Mouse (Mus musculus) limb, embryonic 14.5 days (tissue): ENCODE results near the gene Nfyc. TPM values are rescaled to one million over a fixed set of nuclear protein-coding genes. Genes with fewer than 3 reads are reported as not detected.
A peak's percentile ranks its signal among the peaks of the same experiment; 100 is the strongest.

Experiments
- ATAC-seq: fragments of 200-750 bp; cut with Nextera tagmentation; 2 replicates; pipeline ENCODE4 v1.8.0; 2017; ENCODE audit warnings: low read depth, moderate number of reproducible peaks, moderate TSS enrichment; ENCODE audit not compliant: low FRiP score
- DNase-seq: peaks from one replicate; pipeline ENCODE4 v3.0.0-alpha.2; 2015; ENCODE audit warnings: low spot score
- H3K27ac ChIP-seq: fragments of 300-500 bp; sonication (generic); replicated peaks from 2 replicates; pipeline ENCODE4 v1.5.1; 2014; ENCODE audit warnings: low read depth, mild to moderate bottlenecking, low read length, moderate library complexity, mixed read lengths
- H3K27me3 ChIP-seq: fragments of 300-500 bp; sonication (generic); 2 replicates; pipeline ENCODE4 v1.6.1; 2014; ENCODE audit warnings: low read length, mixed read lengths; ENCODE audit not compliant: control insufficient read depth, insufficient read depth
- H3K36me3 ChIP-seq: fragments of 300-500 bp; sonication (generic); 2 replicates; pipeline ENCODE4 v1.6.1; 2014; ENCODE audit warnings: mild to moderate bottlenecking, low read length, moderate library complexity, mixed read lengths; ENCODE audit not compliant: control insufficient read depth, insufficient read depth
- H3K4me1 ChIP-seq: fragments of 300-500 bp; sonication (generic); 2 replicates; pipeline ENCODE4 v1.6.1; 2014; ENCODE audit warnings: antibody characterized with exemption, low read length, mixed read lengths; ENCODE audit not compliant: control insufficient read depth, insufficient read depth
- H3K4me2 ChIP-seq: fragments of 300-500 bp; sonication (generic); replicated peaks from 2 replicates; pipeline ENCODE4 v1.6.1; 2014; ENCODE audit warnings: low read depth, mild to moderate bottlenecking, low read length, moderate library complexity; ENCODE audit not compliant: severe bottlenecking
- H3K4me3 ChIP-seq: fragments of 300-500 bp; sonication (generic); replicated peaks from 2 replicates; pipeline ENCODE4 v1.5.1; 2014; ENCODE audit warnings: low read length
- H3K9ac ChIP-seq: fragments of 300-500 bp; sonication (generic); 2 replicates; pipeline ENCODE4 v1.6.1; 2014; ENCODE audit warnings: mild to moderate bottlenecking, low read depth, low read length, moderate library complexity; ENCODE audit not compliant: severe bottlenecking
- H3K9me3 ChIP-seq: fragments of 300-500 bp; sonication (generic); 2 replicates; pipeline ENCODE4 v1.6.1; 2016; ENCODE audit warnings: low read length; ENCODE audit not compliant: control insufficient read depth
- POLR2A ChIP-seq: fragments of 200-500 bp; IDR thresholded peaks from 2 replicates; pipeline ENCODE4 v1.8.0; 2012; ENCODE audit warnings: inconsistent platforms, mild to moderate bottlenecking, moderate library complexity, borderline replicate concordance; ENCODE audit not compliant: insufficient read depth, insufficient read length; ENCODE audit errors: extremely low read depth
- WGBS: fragments of 180-500 bp; shearing (Covaris S2); extraction: QIAGEN DNeasy Blood & Tissue Kit; methylation state at CpG from one replicate; pipeline ENCODE4 v1.1.7; 2014; 5-methylcytosine and 5-hydroxymethylcytosine counted together
- microRNA counts: library from miRNA; unstranded; fragments of <30 nt; microRNA quantifications from one replicate; lab custom pipeline; 2016
- microRNA-seq: library from miRNA; unstranded; fragments of <30 nt; microRNA quantifications from one replicate; pipeline ENCODE4, GENCODE M21; 2016
- polyA plus RNA-seq, 2 experiments: library from polyadenylated mRNA; depleted of rRNA in 1 of 2; stranded (reverse) in 1 of 2; unstranded in 1 of 2; fragments of >200 nt; fragmentation: Nextera tagmentation in 1 of 2; extraction: Ambion mirVana in 1 of 2; gene quantifications; 2 replicates each; pipeline versions ENCODE4 v1.2.1 to v1.2.3; 2012 to 2014

Nfyc gene
- polyA plus RNA-seq, 2 experiments, result 108 to 170 TPM

DNA sequence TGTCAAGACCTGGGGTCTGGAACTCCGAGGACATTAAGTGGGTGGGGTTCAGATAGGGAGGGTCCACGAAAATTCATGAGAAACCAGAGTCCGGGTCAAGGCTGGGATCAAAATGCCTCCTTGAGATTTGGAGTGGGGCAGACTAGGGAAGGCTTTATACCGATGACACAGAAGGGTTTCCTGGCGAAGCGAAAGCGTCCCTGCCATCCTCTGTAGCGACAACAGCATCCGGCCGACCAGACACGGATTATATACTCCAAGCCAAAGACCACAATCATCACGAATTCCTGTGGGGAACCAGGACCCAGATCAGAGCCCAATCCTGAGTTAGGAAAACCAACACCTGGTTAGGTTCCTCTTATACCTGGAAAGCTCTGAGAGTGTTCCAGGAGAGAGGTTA is 114.6 kb downstream of the Nfyc start:
- no peak for TF ChIP-seq POLR2A
- DNase-seq (no peak), ATAC-seq (no peak; the same call in 1 of the 2 replicates)
- 17% methylated on average over 12 of the region's 12 CpGs for WGBS
- Histone ChIP-seq H3K9me3 (no peaks in the 10 kb centered on the region), H3K4me2 (peak overlapping the region; percentile 67), H3K36me3 (no peaks in the 10 kb centered on the region), H3K4me1 (peaks cover 7% of the 10 kb centered on the region), H3K27ac (no peak overlapping the region), H3K4me3 (peak overlapping the region; percentile 39), H3K9ac (peak overlapping the region; percentile 50), H3K27me3 (no peaks in the 10 kb centered on the region)

DNA sequence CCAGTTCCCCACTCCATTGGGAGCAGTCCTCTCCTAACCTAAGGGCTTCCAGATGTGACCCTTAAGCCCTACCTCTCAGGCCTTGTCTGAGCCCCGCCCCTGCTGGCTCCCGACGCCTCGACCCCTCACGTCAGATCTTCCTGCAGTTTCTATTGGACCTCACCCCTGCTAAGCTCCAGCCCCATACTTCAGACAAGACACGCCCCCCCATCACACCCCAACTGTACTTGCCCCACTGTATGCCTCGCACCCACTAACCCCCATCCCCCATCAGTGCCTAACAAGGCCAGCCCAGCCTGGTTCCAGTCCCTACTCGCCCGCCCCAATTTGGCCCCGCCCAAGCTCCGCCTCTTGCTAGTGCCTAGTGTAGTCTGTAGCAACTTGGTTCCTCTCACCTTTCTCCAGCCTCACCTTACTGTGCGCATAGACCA is 115.2 kb downstream of the Nfyc start:
- Histone ChIP-seq H3K27me3 (no peaks in the 10 kb centered on the region), H3K27ac (no peak overlapping the region), H3K9ac (peak overlapping the region; percentile 50), H3K4me3 (peak overlapping the region; percentile 39), H3K36me3 (no peaks in the 10 kb centered on the region), H3K9me3 (no peaks in the 10 kb centered on the region), H3K4me1 (peaks cover 7% of the 10 kb centered on the region), H3K4me2 (peak overlapping the region; percentile 67)
- 0% methylated on average over 12 of the region's 12 CpGs for WGBS
- peak; percentile 87 for ATAC-seq
- DNase-seq, result peak; percentile 71
- no peak for TF ChIP-seq POLR2A

DNA sequence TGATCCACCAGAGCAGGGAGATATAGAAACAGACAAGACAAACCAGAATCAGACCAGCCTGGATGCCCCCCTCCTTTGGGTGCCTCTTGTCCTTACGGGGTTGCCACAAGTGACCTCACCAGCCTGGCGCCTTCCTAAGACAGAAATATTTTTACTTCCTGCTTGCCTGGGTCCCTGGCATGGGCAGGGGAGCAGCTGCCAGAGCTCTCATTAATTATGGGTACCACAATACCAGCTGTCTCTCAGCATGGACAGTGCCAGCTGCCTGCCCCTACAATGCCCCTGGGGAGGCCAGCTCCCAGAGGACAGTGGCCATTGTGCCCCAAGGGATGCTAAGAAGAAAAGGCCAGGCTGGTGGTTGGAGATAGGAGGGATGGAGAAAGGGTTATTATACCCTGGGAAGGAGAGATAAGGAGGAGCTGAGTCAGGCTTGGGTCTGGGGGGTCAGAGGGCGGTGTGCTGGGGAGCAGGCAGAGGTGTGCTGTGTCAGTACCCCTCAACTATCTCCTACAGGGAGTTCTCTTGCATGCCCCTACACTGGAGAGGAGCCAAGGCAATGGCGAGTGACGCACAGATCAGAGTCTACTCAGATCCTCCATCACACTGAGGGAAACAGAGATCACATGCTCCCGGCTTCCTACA is 117.4 kb downstream of the Nfyc start:
- WGBS, result 87% methylated on average over 6 of the region's 6 CpGs
- peaks cover 7% of the 10 kb centered on the region for H3K4me1 ChIP-seq
- no peaks in the 10 kb centered on the region for H3K36me3 ChIP-seq

DNA sequence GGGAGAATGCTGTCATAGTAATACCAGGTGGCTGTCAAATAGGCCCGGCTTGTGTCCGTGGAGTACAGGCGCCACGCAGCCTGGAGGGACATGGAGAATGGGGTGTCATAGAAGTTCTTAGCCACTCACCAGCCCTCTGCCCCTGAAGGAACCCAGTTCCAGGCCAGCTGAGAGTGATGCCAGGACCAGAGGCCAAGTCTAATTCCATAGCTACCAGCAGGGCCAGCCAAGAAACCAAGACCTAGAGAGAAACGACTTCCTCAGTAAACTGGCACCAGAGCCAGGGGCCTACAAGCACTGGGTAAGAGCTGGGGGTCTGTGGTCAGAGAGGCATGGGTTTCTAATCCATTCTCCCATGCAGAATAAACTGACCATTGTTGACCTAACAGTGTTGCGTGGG is 118.4 kb downstream of the Nfyc start:
- H3K4me2 ChIP-seq, result no peak overlapping the region
- no peaks in the 10 kb centered on the region for H3K9me3 ChIP-seq
- WGBS, result 85% methylated on average over 6 of the region's 6 CpGs
- ATAC-seq, result no peak
- no peak overlapping the region for H3K9ac ChIP-seq
- H3K4me3 ChIP-seq, result no peak overlapping the region
- H3K4me1 ChIP-seq, result peaks cover 7% of the 10 kb centered on the region
- no peak for DNase-seq
- no peaks in the 10 kb centered on the region for H3K27me3 ChIP-seq
- no peaks in the 10 kb centered on the region for H3K36me3 ChIP-seq
- TF ChIP-seq POLR2A, result no peak
- no peak overlapping the region for H3K27ac ChIP-seq

More for the DNA sequence above, 117.4 kb downstream of the Nfyc start:
- no peaks in the 10 kb centered on the region for H3K9me3 ChIP-seq
- H3K27me3 ChIP-seq, result no peaks in the 10 kb centered on the region
- H3K4me2 ChIP-seq, result no peak overlapping the region
- TF ChIP-seq POLR2A, result no peak
- ATAC-seq (no peak), DNase-seq (no peak)
- no peak overlapping the region for H3K27ac ChIP-seq
- no peak overlapping the region for H3K4me3 ChIP-seq
- H3K9ac ChIP-seq, result no peak overlapping the region

DNA sequence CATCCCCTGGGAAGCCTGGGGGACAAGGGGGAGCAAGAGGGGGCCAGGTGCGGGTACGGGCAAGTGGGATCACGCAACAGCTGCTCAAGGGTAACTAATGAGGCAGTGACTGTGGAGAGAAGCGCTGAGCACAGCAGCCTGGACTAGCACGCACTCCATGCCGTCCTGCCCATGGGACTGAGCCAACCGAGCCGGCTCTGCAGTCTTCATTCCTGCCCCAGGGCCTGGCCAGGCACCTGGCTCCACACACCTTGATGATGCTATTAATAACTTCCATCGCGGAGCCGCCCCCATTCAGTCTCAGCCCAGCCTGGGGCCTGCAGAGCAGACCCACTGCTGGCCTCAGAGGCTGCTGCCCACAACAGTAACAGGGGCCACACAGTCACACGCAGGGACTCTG is 119.1 kb downstream of the Nfyc start:
- Histone ChIP-seq H3K27ac (no peak overlapping the region), H3K27me3 (no peaks in the 10 kb centered on the region), H3K4me3 (no peak overlapping the region), H3K36me3 (no peaks in the 10 kb centered on the region), H3K4me1 (peaks cover 7% of the 10 kb centered on the region), H3K9me3 (no peaks in the 10 kb centered on the region), H3K4me2 (no peak overlapping the region), H3K9ac (no peak overlapping the region)
- DNase-seq (no peak), ATAC-seq (no peak)
- 46% methylated on average over 9 of the region's 12 CpGs for WGBS
- TF ChIP-seq POLR2A, result no peak

MicroRNA genes within 50 kb of the gene (microRNA counts, 519-probe panel; counts per million panel counts)
- 2,947 counts per million, percentile 54 among the panel's probes with 10 or more counts for microRNA mmu-miR-30e (lab: Ali Mortazavi, UCI)

Small RNA genes lying within 50 kb of the gene (microRNA-seq; reads per million reads assigned to microRNA genes)
- gene Gm23936 (not detected), gene Mir30c-1 (55.4 reads per million, percentile 38 among the genes with 10 or more reads in this experiment), gene Mir30e (not detected), gene Mir30f (not detected)

Other genes starting within 250 kb of the Nfyc start
- not detected in 2 replicates for gene Gm8439, start 242.8 kb downstream of the Nfyc start, polyA plus RNA-seq (2012; rRNA removed)
- gene Gm8439, start 242.8 kb downstream of the Nfyc start, polyA plus RNA-seq (2014; fragmentation: Nextera tagmentation; extraction: Ambion mirVana), result not detected in 2 replicates
- 2.7 and 3.4 TPM in 2 replicates for gene Cited4, start 165.0 kb downstream of the Nfyc start, polyA plus RNA-seq (2012; rRNA removed)
- gene Cited4, start 165.0 kb downstream of the Nfyc start, polyA plus RNA-seq (2014; fragmentation: Nextera tagmentation; extraction: Ambion mirVana), result 3.9 and 4.1 TPM in 2 replicates
- gene Kcnq4, start 83.0 kb downstream of the Nfyc start, polyA plus RNA-seq (2012; rRNA removed), result 8.5 and 9.9 TPM in 2 replicates
- gene Kcnq4, start 83.0 kb downstream of the Nfyc start, polyA plus RNA-seq (2014; fragmentation: Nextera tagmentation; extraction: Ambion mirVana), result 4.0 and 4.3 TPM in 2 replicates
- gene Rims3, start 23.2 kb upstream of the Nfyc start, polyA plus RNA-seq (2012; rRNA removed), result 0.75 and 0.77 TPM in 2 replicates
- 0.55 and 0.57 TPM in 2 replicates for gene Rims3, start 23.2 kb upstream of the Nfyc start, polyA plus RNA-seq (2014; fragmentation: Nextera tagmentation; extraction: Ambion mirVana)
- gene Exo5, start 93.4 kb upstream of the Nfyc start, polyA plus RNA-seq (2012; rRNA removed), result 19.5 and 25.4 TPM in 2 replicates
- gene Exo5, start 93.4 kb upstream of the Nfyc start, polyA plus RNA-seq (2014; fragmentation: Nextera tagmentation; extraction: Ambion mirVana), result 24.8 and 25.2 TPM in 2 replicates
- gene Zfp69, start 120.1 kb upstream of the Nfyc start, polyA plus RNA-seq (2012; rRNA removed), result 5.5 and 6.0 TPM in 2 replicates
- 7.5 and 8.7 TPM in 2 replicates for gene Zfp69, start 120.1 kb upstream of the Nfyc start, polyA plus RNA-seq (2014; fragmentation: Nextera tagmentation; extraction: Ambion mirVana)
- gene Smap2, start 185.7 kb upstream of the Nfyc start, polyA plus RNA-seq (2012; rRNA removed), result 19.8 and 21.7 TPM in 2 replicates
- 17.3 and 19.7 TPM in 2 replicates for gene Smap2, start 185.7 kb upstream of the Nfyc start, polyA plus RNA-seq (2014; fragmentation: Nextera tagmentation; extraction: Ambion mirVana)
- 248 and 256 TPM in 2 replicates for gene Col9a2, start 207.8 kb upstream of the Nfyc start, polyA plus RNA-seq (2012; rRNA removed)
- 83.8 and 87.5 TPM in 2 replicates for gene Col9a2, start 207.8 kb upstream of the Nfyc start, polyA plus RNA-seq (2014; fragmentation: Nextera tagmentation; extraction: Ambion mirVana)